Mouse (Mus musculus) left cerebral cortex, postnatal 4 days (tissue): ENCODE data around the gene Ero1l. TPM values are rescaled to one million over a fixed set of nuclear protein-coding genes. Genes with fewer than 3 reads are reported as not detected.

Experiments used
- DNase-seq: peaks from one replicate; pipeline ENCODE4 v3.0.0-alpha.2; 2022
- intact Hi-C: fragments of 180-260 bp; cut with DNase I; formaldehyde crosslinking; loops from one replicate; pipeline ENCODE4 v1.15.1; 2025
- total RNA-seq, 2 experiments: library from RNA; stranded (reverse); gene quantifications; 2 replicates each; pipeline ENCODE4 v1.2.3; 2021

Gene Ero1l
- total RNA-seq, 2 experiments from 2014 or later, result 22.0 to 22.5 TPM

DNA sequence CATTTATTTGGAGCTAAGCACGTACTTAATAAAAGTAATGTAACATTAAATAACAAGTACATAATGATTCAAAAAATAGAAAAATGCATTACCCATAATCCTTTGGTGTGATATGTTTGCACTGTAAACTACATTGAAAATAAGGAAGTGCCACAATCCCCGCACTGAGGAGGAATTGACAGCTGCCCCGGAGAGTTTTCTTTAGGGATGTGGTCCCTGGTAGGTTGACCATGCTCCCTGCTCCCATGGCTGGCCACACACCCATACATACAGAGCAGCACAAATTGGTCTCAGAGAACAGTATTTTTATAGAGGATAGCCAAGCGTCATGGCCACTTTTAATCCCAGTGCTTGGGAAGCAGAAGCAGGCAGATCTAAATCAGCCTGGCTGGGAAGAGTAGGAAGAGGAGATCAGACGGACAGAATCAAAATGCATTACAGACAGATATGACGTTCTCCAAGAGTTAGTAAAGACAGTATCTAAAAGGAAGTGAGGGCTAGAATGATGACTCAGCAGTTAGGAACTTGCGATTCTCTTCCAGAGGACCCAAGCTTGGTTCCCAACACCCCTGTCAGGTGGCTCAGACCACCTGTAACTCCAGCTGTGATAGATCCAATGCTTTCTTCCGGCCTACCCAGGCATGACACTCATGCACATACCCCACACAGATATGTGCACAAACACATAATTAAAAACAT, 10.8 kb downstream of the Ero1l start:
- no peak for DNase-seq
- intact Hi-C loops, result no loop called here

- DNase-seq, result no peak
- intact Hi-C loops, result no loop called here
Observed at GRCm38 (mm10) chr14:45305852-45306251, 12.7 kb downstream of the Ero1l start.

DNA sequence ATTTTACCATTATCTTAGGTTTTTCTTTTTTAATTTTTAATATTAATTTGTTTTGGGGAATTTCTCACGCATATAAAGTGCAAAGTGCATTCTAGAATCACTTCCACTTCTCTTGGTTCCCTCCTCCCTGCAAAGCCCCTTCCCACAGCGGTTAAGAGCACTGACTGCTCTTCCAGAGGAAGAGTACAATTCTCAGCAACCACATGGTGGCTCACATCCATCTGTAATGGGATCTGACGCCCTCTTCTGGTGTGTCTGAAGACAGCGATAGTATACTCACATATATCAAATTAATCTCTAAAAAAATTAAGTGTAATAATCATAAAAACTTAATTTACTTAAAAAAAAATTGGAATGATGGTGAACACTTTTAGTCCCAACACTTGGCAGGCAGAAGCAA, 14.2 kb downstream of the Ero1l start:
- intact Hi-C loops, result no loop called here
- DNase-seq, result no peak

- DNase-seq, result no peak
- intact Hi-C loops, result no loop called here
Observed at GRCm38 (mm10) chr14:45303939-45304338, 14.6 kb downstream of the Ero1l start.

DNA sequence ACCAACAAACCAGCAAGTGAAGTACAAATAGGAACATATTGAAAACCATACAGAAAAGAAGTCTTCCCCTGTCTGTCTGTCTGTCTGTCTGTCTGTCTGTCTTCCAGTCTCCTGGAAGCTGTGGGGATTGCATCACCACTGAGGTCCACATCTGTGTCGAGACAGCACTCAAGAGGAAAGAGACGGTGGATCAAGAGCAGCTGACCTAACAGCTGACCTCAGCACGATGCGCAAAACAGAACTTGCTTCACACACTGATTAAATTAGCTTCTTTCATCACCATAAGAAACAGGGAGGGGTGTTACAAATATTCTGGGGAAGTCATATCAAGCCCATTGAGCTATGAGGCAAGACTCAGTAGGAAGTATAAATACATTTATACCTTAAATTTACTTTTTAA, 27.0 kb downstream of the Ero1l start:
- intact Hi-C loops, result no loop called here
- DNase-seq, result no peak

DNA sequence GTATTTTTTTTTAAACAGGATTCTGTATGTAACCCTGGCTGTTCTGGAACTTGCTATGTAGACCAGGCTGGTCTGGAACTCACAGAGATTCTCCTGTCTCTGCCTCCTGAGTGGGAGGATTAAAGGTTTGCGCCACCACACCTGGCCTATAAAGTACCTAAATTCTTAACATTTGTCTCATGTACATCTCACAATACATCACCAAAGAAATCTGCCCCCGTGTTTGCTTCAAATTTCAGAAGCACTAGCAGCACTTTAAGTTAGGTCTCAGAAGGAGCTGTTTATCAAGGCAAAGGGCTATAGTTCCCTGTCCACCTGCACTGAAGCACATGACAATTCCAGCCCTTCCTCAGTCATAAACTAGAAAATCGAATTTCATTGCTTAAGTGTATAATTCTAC, 36.5 kb downstream of the Ero1l start:
- intact Hi-C loops, result no loop called here
- no peak for DNase-seq

DNA sequence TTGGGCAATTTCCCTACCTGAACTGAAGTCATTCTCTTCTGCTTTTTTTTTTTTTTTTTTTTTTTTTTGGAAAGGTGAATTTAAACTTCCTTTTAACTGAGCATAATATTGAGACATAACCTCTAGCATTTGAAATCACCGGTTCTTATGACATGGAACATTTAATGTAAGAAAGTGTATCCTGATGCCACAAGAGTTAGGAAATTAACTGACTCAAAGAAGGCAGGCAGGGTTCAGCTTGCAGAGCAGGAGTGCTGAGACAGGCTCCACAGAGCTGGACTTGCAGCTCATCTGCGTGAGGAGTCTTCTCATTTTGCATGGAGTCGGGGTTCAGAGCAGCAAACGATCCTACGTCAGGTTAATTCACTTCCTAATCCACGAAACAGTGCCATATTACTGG, 42.8 kb downstream of the Ero1l start:
- no peak for DNase-seq
- intact Hi-C loops, result no loop called here

- intact Hi-C loops, result no loop called here
- DNase-seq, result no peak
Observed at GRCm38 (mm10) chr14:45263831-45264592, 54.6 kb downstream of the Ero1l start.

GRCm38 (mm10) chr14:45251548-45252076, 67.0 kb downstream of the Ero1l start:
- no peak for DNase-seq
- intact Hi-C loops, result no loop called here

DNA sequence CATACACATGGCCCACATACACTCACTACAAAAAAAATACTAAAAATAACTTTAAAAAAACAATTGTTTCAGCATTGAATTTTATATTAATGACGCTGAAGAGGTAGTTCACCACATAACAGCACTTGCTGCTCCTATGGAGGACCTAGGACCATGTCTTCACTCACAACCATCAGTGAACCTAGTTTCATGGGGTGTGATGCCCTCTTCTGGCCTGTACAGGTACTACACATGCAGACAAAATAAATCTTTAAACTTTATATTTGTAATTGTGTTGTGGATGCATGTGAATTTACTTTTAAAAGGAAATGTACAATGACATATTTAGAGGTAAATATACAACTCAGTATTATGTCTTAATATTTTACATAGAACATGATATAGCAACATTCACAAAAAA, 77.0 kb downstream of the Ero1l start:
- intact Hi-C loops, result no loop called here
- no peak for DNase-seq

- intact Hi-C loops, result no loop called here
- no peak for DNase-seq
Observed at GRCm38 (mm10) chr14:45239042-45239441, 79.5 kb downstream of the Ero1l start.

Other genes with a start within 250 kb of the Ero1l start
- 10 to 100 TPM; 24.5 to 26.7 TPM for gene Gpr137c, start 99.1 kb downstream of the Ero1l start, total RNA-seq
- gene Txndc16, start 98.4 kb downstream of the Ero1l start, total RNA-seq, result 10 to 100 TPM; 53.6 to 58.4 TPM
- 100 to 1,000 TPM; 118 to 132 TPM for gene Psmc6, start 11.0 kb upstream of the Ero1l start, total RNA-seq
- 10 to 100 TPM; 25.1 to 38.8 TPM for gene Styx, start 32.3 kb upstream of the Ero1l start, total RNA-seq
- 10 to 100 TPM; 14.8 to 17.6 TPM for gene Gnpnat1, start 86.1 kb upstream of the Ero1l start, total RNA-seq
- gene Fermt2, start 211.3 kb upstream of the Ero1l start, total RNA-seq, result 10 to 100 TPM; 72.8 to 77.2 TPM